Mouse (Mus musculus) intestine, embryonic 14.5 days (tissue): Measurements from ENCODE around the gene Pebp1. TPM values are rescaled to one million over a fixed set of nuclear protein-coding genes. Genes with fewer than 3 reads are reported as not detected.

Experiments used
- ATAC-seq: fragments of 200-750 bp; cut with Nextera tagmentation; replicated peaks from 2 replicates; pipeline ENCODE4 v1.8.0; 2017; ENCODE audit warnings: low read depth, moderate number of reproducible peaks, moderate TSS enrichment, moderate library complexity; ENCODE audit not compliant: low FRiP score, low TSS enrichment
- DNase-seq: peaks from one replicate; pipeline ENCODE4 v3.0.0-alpha.2; 2018; ENCODE audit warnings: low spot score
- H3K27ac ChIP-seq: fragments of 300-500 bp; sonication (generic); 2 replicates; pipeline ENCODE4 v1.5.1; 2014; ENCODE audit warnings: low read depth, mild to moderate bottlenecking, control low read depth
- H3K27me3 ChIP-seq: fragments of 300-500 bp; sonication (generic); replicated peaks from 2 replicates; pipeline ENCODE4 v1.6.1; 2014; ENCODE audit warnings: low read length, control low read depth; ENCODE audit not compliant: control insufficient read depth, insufficient read depth
- H3K36me3 ChIP-seq: fragments of 300-500 bp; sonication (generic); 2 replicates; pipeline ENCODE4 v1.6.1; 2014; ENCODE audit warnings: low read length, control low read depth; ENCODE audit not compliant: control insufficient read depth, insufficient read depth
- H3K4me1 ChIP-seq: fragments of 300-500 bp; sonication (generic); replicated peaks from 2 replicates; pipeline ENCODE4 v1.6.1; 2014; ENCODE audit warnings: low read length, control low read depth, mixed read lengths; ENCODE audit not compliant: control insufficient read depth, insufficient read depth
- H3K4me2 ChIP-seq: fragments of 300-500 bp; sonication (generic); 2 replicates; pipeline ENCODE4 v1.6.1; 2014; ENCODE audit warnings: low read length
- H3K4me3 ChIP-seq: fragments of 300-500 bp; sonication (generic); 2 replicates; pipeline ENCODE4 v1.5.1; 2014; ENCODE audit warnings: low read depth, low read length, control low read depth, mixed read lengths
- H3K9ac ChIP-seq: fragments of 300-500 bp; sonication (generic); 2 replicates; pipeline ENCODE4 v1.6.1; 2014; ENCODE audit warnings: mild to moderate bottlenecking, low read length
- H3K9me3 ChIP-seq: fragments of 300-500 bp; sonication (generic); 2 replicates; pipeline ENCODE4 v1.6.1; 2016; ENCODE audit warnings: low read length, control low read depth; ENCODE audit not compliant: control insufficient read depth
- WGBS: fragments of 180-500 bp; shearing (Covaris S2); extraction: QIAGEN DNeasy Blood & Tissue Kit; methylation state at CpG from one replicate; pipeline ENCODE4 v1.1.7; 2014; 5-methylcytosine and 5-hydroxymethylcytosine counted together
- polyA plus RNA-seq: library from polyadenylated mRNA; unstranded; fragments of >200 nt; fragmentation: Nextera tagmentation; extraction: Ambion mirVana; gene quantifications from 2 replicates; pipeline ENCODE4 v1.2.1, GENCODE M21; 2014

The Pebp1 gene
- polyA plus RNA-seq, 1 experiment from 2014 or later: 747 TPM

DNA sequence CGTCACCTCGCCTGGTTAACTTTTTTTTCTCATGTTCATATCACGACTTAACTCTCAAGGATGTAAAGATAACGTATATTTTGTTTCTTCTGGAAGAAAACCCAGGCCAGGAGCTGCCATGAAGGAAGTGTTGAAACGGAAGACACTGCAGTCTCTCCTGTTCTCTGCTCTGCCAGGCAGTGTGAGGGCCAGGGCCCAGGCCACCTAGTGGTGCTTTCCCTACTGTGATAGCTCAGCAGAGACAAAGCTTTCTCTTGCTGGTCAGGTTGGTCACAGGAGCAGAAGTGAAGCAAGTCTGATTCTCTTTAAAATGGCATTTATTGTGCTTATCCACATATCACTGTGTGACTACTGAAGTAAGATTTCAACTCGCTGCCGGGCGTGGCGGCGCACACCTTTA lies 5.9 kb downstream of the Pebp1 start:
- peaks cover 46% of the 10 kb centered on the region for H3K36me3 ChIP-seq
- H3K4me1 ChIP-seq: peaks cover 13% of the 10 kb centered on the region
- no peak for DNase-seq
- H3K9ac ChIP-seq: no peak overlapping the region
- H3K9me3 ChIP-seq: no peaks in the 10 kb centered on the region
- WGBS: 85% methylated on average over 10 of the region's 10 CpGs
- H3K4me2 ChIP-seq: no peak overlapping the region
- H3K27me3 ChIP-seq: no peaks in the 10 kb centered on the region
- H3K4me3 ChIP-seq: no peak overlapping the region
- ATAC-seq: no peak; the same call in 1 of the 2 replicates
- no peak overlapping the region for H3K27ac ChIP-seq

DNA sequence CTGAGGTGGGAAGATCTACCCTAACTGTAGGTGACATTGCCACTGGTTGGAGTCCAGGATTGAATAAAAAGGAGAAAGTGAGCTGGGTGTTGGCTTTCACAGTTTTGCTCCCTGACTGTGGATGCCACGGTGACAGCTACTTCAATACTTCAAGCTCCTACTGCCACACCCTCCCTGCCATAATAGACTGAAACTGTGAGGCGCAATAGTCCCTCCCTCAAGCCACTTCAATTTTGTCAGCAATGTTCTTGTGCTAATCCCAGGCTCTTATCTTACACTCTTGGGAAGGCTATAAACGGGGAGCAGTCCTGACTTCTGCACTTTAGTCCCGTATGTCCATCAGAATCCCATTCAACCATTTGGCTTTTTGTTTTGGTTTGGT lies 7.8 kb downstream of the Pebp1 start:
- Histone ChIP-seq H3K4me1 (no peaks in the 10 kb centered on the region; the same call in 1 of the 2 replicates), H3K27me3 (no peaks in the 10 kb centered on the region), H3K36me3 (peaks cover 34% of the 10 kb centered on the region), H3K4me3 (no peak overlapping the region), H3K27ac (no peak overlapping the region), H3K9me3 (no peaks in the 10 kb centered on the region), H3K9ac (no peak overlapping the region), H3K4me2 (no peak overlapping the region)
- WGBS: 72% methylated on average over 4 of the region's 4 CpGs
- DNase-seq: no peak
- ATAC-seq: peak; percentile 18; the same call in 1 of the 2 replicates

DNA sequence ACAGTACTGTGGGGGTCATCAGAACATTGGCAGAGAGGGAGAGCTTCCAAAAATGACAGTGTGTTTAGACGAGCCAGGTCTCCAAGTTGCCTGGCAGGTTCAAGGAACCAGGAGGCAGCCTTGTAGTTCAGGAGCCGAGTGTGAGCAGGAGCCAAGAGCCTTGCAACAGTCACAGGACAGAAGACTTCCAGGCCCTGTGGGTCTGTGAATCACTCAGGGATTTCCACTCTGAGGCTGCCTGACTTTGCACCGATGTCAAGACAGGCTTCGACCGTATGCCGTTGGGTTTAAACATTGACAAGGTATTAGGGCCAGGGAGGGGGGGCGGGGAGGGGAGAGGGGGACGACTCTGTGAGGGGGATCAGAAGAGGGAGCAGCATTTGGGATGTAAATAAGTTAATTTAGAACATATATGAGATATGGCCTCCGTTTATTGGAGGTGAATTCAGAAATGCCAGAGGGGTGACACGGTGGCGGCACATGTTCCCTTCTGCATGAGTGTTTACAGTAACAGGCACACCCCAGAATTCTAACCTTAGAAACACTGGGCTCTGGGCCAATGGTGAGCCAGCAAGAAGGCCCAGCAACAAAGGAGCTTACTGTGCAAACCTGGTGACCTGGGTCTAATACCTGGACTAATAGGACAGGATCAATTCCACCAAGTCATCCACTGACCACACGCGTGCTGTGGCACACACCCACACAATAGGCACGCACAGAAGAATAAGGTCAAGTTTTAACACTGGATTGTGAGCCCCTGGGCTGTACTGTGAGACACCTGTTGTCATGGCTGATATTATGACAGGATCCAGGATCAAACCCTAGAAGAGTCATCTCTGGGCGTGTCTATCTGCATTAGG lies 8.4 kb downstream of the Pebp1 start:
- no peak overlapping the region for H3K9ac ChIP-seq
- no peak overlapping the region for H3K4me3 ChIP-seq
- peak; percentile 24; the same call in 1 of the 2 replicates for ATAC-seq
- H3K36me3 ChIP-seq: peaks cover 28% of the 10 kb centered on the region
- DNase-seq: no peak
- 81% methylated on average over 15 of the region's 15 CpGs for WGBS
- no peaks in the 10 kb centered on the region for H3K9me3 ChIP-seq
- H3K27me3 ChIP-seq: no peaks in the 10 kb centered on the region
- no peak overlapping the region for H3K4me2 ChIP-seq
- no peaks in the 10 kb centered on the region for H3K4me1 ChIP-seq
- H3K27ac ChIP-seq: no peak overlapping the region

DNA sequence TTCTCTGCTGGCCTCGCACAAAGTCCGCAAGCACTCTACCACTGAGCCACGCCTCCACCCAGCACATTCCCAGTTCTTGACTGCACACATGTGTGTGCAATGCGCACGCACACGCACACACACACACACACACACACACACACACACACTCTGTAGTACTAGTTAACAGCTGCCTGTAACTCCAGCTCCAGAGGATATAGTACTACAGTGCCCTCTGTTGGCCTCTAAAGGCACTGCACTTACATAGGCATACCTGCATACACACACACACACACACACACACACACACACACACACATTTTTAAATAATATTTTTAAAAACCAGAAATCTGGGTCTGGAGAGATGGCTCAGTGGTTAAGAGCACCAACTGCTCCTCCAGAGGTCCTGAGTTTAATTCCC lies 9.6 kb downstream of the Pebp1 start:
- WGBS: 97% methylated on average over 6 of the region's 6 CpGs
- ATAC-seq: no peak
- Histone ChIP-seq H3K27ac (no peak overlapping the region), H3K36me3 (peaks cover 20% of the 10 kb centered on the region), H3K4me3 (no peak overlapping the region), H3K9ac (no peak overlapping the region), H3K9me3 (no peaks in the 10 kb centered on the region), H3K4me1 (no peaks in the 10 kb centered on the region), H3K27me3 (no peaks in the 10 kb centered on the region), H3K4me2 (no peak overlapping the region)
- DNase-seq: no peak

DNA sequence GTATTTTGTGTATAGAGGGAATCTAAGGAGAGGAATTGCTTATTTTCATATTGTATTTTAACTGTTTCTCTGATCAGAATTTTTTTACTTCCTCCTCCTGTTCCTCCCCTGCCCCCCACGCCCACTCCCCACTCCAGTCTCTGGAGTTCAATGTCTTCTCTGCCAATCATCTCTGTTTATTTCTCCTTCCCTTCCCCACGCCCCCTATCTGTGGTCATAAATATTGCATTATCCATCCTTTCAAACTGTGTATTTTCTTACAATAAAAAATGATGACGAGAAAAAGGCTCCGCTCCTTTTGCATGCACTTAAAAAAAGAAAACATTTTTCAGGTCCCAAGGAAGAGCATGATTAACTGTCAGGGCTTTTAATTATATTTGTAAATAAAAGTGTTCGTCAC lies 12.6 kb downstream of the Pebp1 start:
- Histone ChIP-seq H3K27ac (no peak overlapping the region), H3K27me3 (no peaks in the 10 kb centered on the region), H3K9me3 (no peaks in the 10 kb centered on the region), H3K9ac (no peak overlapping the region), H3K36me3 (0 out of 2 replicates have a peak, but pooled peaks cover 6% of the 10 kb centered on the region), H3K4me1 (no peaks in the 10 kb centered on the region), H3K4me2 (no peak overlapping the region), H3K4me3 (no peak overlapping the region)
- WGBS: 54% methylated on average over 5 of the region's 5 CpGs
- DNase-seq (no peak), ATAC-seq (no peak)

DNA sequence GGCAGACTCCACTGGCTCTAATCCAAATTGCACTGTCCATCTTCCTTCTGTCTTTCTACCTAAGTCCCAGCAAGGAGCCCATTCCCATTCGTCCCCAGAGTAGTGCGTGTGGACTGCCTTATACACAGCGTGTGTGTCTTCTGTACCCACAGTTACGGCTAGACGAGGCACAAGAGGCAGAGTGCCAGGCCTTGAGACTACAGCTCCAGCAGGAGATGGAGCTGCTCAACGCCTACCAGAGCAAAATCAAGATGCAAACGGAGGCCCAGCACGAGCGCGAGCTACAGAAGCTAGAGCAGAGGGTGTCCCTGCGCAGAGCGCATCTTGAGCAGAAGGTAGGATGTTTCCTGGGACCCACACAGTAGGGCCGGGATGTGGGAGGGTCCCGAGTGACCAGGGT lies 15.5 kb downstream of the Pebp1 start:
- no peak for DNase-seq
- H3K4me2 ChIP-seq: no peak overlapping the region
- ATAC-seq: no peak
- no peaks in the 10 kb centered on the region for H3K4me1 ChIP-seq
- H3K9me3 ChIP-seq: no peaks in the 10 kb centered on the region
- H3K4me3 ChIP-seq: no peak overlapping the region
- 90% methylated on average over 14 of the region's 14 CpGs for WGBS
- H3K36me3 ChIP-seq: 0 out of 2 replicates have a peak, but pooled peaks cover 6% of the 10 kb centered on the region
- no peak overlapping the region for H3K9ac ChIP-seq
- no peak overlapping the region for H3K27ac ChIP-seq
- H3K27me3 ChIP-seq: no peaks in the 10 kb centered on the region

DNA sequence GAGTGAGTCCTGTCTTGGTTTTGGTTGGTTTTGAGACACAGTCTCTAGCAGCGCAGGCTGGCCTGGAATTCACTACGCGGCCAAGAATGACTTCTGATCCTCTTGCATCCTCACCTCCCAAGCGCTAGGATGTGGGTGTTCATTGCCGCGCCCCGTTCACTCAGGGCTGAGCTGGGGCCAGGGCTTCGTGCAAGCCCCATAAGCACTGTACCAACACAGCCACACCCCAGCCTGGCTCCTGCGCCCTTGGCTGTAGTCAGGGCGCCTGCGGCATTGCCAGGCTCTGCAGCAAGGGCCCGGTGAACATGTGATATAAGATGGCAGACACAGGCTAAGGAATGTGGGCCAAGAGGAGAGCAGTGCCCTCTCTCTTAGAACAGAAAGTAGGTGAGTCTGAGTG lies 18.0 kb downstream of the Pebp1 start:
- WGBS: 95% methylated on average over 12 of the region's 12 CpGs
- H3K4me1 ChIP-seq: no peaks in the 10 kb centered on the region
- H3K27me3 ChIP-seq: no peaks in the 10 kb centered on the region
- H3K27ac ChIP-seq: no peak overlapping the region
- peaks cover 21% of the 10 kb centered on the region for H3K36me3 ChIP-seq
- no peak for DNase-seq
- no peak overlapping the region for H3K9ac ChIP-seq
- no peak overlapping the region for H3K4me3 ChIP-seq
- no peak overlapping the region for H3K4me2 ChIP-seq
- ATAC-seq: no peak
- no peaks in the 10 kb centered on the region for H3K9me3 ChIP-seq

DNA sequence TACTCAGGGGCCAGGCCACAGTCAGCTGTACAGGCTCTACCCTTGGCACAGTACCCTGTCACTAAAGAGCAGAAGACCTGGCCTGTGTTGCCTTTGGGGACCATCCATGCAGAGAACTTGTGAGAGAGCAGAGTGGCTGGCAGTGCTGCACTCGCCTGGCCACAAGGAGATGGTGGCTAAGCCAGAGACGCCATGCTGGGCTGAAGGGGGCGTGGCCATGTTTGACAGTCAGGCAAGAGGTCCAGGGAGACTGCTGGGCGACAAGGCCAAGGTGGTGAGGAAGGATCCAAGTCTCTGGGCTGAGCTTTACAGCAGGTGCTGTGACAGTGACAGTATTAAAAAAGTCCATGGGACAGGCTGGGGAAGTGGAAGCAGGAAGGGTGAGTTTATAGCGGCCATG lies 18.7 kb downstream of the Pebp1 start:
- 52% methylated on average over 5 of the region's 5 CpGs for WGBS
- Histone ChIP-seq H3K4me1 (no peaks in the 10 kb centered on the region), H3K9me3 (no peaks in the 10 kb centered on the region; the same call in 1 of the 2 replicates), H3K4me2 (no peak overlapping the region), H3K4me3 (no peak overlapping the region), H3K27ac (no peak overlapping the region), H3K36me3 (peaks cover 22% of the 10 kb centered on the region), H3K9ac (no peak overlapping the region), H3K27me3 (no peaks in the 10 kb centered on the region)
- ATAC-seq: no peak
- no peak for DNase-seq

DNA sequence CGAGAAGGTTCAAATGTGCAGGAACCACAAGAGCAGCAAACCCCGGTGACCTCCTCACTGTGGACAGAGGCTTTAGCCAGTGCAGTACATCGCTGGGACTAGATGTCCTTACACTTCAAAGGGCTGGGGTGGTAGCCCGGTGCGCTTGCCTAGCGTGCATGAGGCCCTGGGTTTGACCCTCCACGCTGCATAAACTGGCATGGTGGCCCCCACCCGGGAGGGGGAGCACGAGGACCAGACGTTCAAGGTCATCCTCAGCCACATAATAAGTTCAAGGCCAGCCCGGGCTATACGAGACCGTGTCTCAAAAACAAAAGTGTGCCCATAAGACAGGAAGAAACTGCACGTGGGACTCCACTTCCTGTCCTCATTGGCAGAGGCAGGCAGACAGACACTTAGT lies 19.5 kb downstream of the Pebp1 start:
- no peak overlapping the region for H3K4me2 ChIP-seq
- WGBS: 74% methylated on average over 14 of the region's 14 CpGs
- no peak overlapping the region for H3K4me3 ChIP-seq
- H3K9ac ChIP-seq: no peak overlapping the region
- H3K9me3 ChIP-seq: no peaks in the 10 kb centered on the region; the same call in 1 of the 2 replicates
- DNase-seq (no peak), ATAC-seq (no peak)
- H3K27ac ChIP-seq: no peak overlapping the region
- peaks cover 30% of the 10 kb centered on the region for H3K36me3 ChIP-seq
- no peaks in the 10 kb centered on the region for H3K4me1 ChIP-seq
- H3K27me3 ChIP-seq: no peaks in the 10 kb centered on the region
